Mouse (Mus musculus) adrenal gland, adult 10 weeks (tissue): ENCODE results near the gene Id1. TPM values are rescaled to one million over a fixed set of nuclear protein-coding genes. Genes with fewer than 3 reads are reported as not detected.

Experiments
- polyA plus RNA-seq: library from polyadenylated mRNA; stranded (reverse); fragments of 350-450 nt; fragmentation: Illumina TruSeq; extraction: RNeasy Lipid Tissue Mini Kit (QIAGEN cat#74804); gene quantifications from one replicate; pipeline ENCODE4 v1.2.3, GENCODE M21; 2014; ENCODE audit warnings: low read depth, low replicate concordance

The Id1 gene
- 52.4 TPM for polyA plus RNA-seq

GRCm38 (mm10) chr2:152736090-152736601 lies at the start of gene Id1:
TSS of gene Id1 (plus strand) at chr2:152736251.

GRCm38 (mm10) chr2:152686806-152687267 lies 49.2 kb upstream of the Id1 start, which contains the start of gene Mcts2:
TSS of gene Mcts2 (plus strand) at chr2:152687035.

GRCm38 (mm10) chr2:152753944-152754711 lies 18.1 kb downstream of the Id1 start, which contains the start of gene Cox4i2:
TSS of gene Cox4i2 (plus strand) at chr2:152754173.

Other genes with a start within 250 kb of the Id1 start
- gene Defb22, start 246.1 kb upstream of the Id1 start, polyA plus RNA-seq = not detected
- gene Defb26, start 224.6 kb upstream of the Id1 start, polyA plus RNA-seq = not detected
- not detected for gene Defb28, start 218.0 kb upstream of the Id1 start, polyA plus RNA-seq
- gene Defb29, start 196.2 kb upstream of the Id1 start, polyA plus RNA-seq = not detected
- gene Gm17416, start 166.9 kb upstream of the Id1 start, polyA plus RNA-seq = not detected
- gene Defb21, start 163.5 kb upstream of the Id1 start, polyA plus RNA-seq = not detected
- not detected for gene Defb19, start 155.9 kb upstream of the Id1 start, polyA plus RNA-seq
- not detected for gene Defb45, start 136.9 kb upstream of the Id1 start, polyA plus RNA-seq
- not detected for gene Defb36, start 131.9 kb upstream of the Id1 start, polyA plus RNA-seq
- not detected for gene Defb25, start 113.2 kb upstream of the Id1 start, polyA plus RNA-seq
- 2.4 TPM for gene Rem1, start 109.3 kb upstream of the Id1 start, polyA plus RNA-seq
- gene H13, start 66.8 kb upstream of the Id1 start, polyA plus RNA-seq = 56.0 TPM
- gene Mcts2, start 49.2 kb upstream of the Id1 start, polyA plus RNA-seq = 38.9 TPM
- not detected for gene Cox4i2, start 17.9 kb downstream of the Id1 start, polyA plus RNA-seq
- gene Bcl2l1, start 95.5 kb downstream of the Id1 start, polyA plus RNA-seq = 22.3 TPM
- gene Tpx2, start 111.7 kb downstream of the Id1 start, polyA plus RNA-seq = 9.4 TPM
- gene Mylk2, start 175.1 kb downstream of the Id1 start, polyA plus RNA-seq = 0.35 TPM
- gene Foxs1, start 197.0 kb downstream of the Id1 start, polyA plus RNA-seq = not detected
- not detected for gene Dusp15, start 215.4 kb downstream of the Id1 start, polyA plus RNA-seq
- not detected for gene Ttll9, start 226.2 kb downstream of the Id1 start, polyA plus RNA-seq